Mouse (Mus musculus): ENCODE measurements around the gene Sult6b2.

Sult6b2 gene

DNA sequence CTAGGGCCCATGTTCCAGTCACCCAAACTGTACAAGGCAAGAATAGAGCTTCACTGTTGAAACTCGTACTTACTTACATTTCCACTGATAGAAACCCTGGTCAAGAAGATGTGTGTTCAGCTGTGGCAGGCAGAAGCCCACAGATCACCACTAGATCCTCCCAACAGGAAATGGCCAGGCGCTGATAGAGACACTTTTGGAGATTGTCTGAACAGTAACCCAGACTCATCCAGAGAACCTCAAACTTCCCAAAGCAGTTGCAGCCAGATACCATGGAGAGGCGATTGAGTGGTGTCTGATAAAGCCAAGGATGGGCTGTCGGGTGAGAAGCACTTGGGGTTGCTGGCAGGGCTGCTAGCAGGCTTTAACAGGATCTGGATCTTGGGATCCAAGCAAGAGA is 27.4 kb downstream of the Sult6b2 start:
- DNase-seq, result no peak

- DNase-seq, result no peak
These were observed 30.7 kb downstream of the Sult6b2 start for GRCm38 (mm10) chr6:142773566-142773965.

- no peak for DNase-seq
These were observed 32.7 kb downstream of the Sult6b2 start for GRCm38 (mm10) chr6:142771643-142772042.

- DNase-seq, result no peak
These were observed 34.4 kb downstream of the Sult6b2 start for GRCm38 (mm10) chr6:142769896-142770295.

DNA sequence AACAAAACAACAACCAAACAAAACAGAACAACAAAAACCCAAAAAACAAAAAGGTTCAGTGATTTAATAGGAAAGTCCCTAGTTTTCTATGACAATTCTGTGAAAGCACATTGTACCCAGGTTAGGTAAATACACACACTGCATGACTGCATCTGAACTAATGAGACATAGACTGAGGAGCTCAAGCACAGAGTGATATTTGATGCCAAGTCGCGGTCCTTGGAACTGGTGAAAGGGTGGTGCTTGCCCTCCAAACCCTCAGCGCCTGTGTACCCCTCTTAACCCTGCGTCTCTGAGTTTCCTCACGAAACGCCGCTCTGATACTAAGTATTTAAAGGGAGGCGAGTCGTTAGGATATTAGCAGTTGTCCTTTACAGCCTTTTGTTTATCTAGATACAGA is 37.0 kb downstream of the Sult6b2 start:
- no peak for DNase-seq

- DNase-seq, result no peak
These were observed 39.4 kb downstream of the Sult6b2 start for GRCm38 (mm10) chr6:142764933-142765332.

DNA sequence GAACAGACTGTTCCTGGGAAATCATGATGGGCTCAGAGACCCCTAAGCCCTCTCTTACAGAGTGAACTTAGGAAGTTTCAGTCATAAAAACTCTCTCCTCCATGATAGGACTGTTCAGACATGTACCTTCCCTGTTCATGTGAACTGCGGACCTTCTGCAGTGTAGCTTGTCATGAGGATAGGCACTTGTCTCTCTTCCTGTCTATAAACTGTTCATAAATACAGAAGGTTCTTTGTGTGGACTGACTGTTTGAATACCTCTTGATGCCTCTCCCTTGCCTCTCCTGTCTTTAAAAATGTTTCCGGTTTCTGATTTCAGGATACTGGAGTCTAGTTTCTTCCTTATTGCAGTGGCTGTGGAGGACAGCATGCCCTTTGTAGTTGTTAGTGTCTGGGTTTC is 44.7 kb downstream of the Sult6b2 start:
- no peak for DNase-seq

DNA sequence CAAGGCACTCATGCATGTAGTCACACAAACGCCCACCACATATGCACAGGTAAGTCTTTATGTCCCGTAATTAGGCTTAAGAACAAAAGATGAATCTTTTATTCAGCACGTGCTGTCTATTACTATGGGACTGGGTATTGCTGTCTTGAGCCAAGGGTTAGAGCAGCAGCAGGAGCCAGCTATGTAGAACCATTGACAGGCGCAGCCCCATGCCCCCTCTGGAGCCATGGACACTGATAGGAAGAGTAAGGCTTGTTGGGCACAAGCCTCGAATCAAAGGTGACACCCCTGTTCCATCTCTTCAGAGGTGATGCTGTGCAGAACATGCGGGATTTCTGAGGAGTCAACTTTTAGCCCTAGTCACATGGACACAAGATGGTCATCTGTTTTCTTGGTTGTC is 45.7 kb downstream of the Sult6b2 start:
- DNase-seq, result no peak

DNA sequence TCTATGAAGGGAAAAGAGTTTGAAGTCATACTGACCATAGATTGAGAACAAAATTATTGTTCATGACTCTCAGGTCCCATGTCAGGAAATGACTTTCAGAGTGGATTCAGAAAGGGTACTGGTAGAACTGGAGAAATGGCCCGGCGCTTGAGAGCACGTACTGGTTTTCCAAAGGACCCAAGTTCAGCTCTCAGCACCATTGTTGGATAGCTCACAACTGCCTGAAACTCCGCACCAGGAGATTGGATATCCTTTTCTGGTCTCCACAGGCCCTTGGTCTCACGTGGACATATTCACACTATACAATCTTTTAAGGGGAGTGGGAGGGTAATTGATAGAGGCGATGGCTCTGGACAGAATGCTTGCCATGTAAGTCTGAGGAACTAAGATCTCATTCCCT is 46.3 kb downstream of the Sult6b2 start:
- no peak for DNase-seq

- no peak for DNase-seq
These were observed 46.9 kb downstream of the Sult6b2 start for GRCm38 (mm10) chr6:142757334-142757965.

GRCm38 (mm10) chr6:142756507-142757333 is 47.6 kb downstream of the Sult6b2 start, which contains the start of gene Cmas:
Cmas (plus strand) TSS chr6:142756686.
- DNase-seq, result peak; percentile 91

DNA sequence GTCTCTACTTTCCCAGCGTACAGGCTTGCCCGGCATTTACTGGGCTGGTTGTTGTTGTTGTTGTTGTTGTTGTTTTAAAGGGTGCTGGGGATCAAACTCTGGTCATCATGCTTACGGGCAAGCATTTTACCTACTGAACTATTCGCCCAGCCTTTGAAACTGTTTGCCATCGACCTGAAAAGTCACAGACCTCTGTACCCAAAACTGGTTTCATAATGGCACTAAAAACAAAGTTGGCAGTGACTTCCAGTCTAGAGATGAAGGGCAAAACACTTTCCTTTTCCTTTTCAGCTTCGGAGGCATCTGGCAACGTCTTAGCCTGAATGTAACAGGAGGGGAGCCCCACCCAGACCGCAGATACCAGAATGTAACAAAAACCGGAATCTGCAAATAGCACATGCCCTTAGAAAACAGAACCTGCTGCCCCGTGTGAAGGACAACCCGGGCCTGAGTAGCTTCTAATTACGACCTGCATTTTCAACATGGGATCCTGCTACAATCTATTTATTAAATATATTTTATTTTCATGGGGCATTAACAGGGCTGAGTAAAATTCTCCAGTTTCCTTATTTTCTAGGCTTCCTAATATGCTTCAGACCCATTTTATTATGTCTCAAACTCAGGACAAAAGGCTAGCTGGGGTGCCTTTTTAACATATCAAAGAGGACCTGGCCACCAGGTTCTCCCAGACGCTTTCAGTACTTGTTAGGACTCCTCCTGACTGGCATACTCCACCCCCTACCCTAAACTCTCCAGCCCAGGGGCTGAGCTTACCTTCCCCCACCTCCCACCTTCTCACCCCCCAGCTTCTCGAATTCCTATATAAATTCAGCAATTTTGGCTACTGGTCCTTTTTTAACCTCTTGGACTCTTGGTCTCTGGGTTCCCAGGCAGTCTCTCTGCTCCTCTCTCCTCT is 51.7 kb downstream of the Sult6b2 start:
- DNase-seq, result peak; percentile 29 to 37

DNA sequence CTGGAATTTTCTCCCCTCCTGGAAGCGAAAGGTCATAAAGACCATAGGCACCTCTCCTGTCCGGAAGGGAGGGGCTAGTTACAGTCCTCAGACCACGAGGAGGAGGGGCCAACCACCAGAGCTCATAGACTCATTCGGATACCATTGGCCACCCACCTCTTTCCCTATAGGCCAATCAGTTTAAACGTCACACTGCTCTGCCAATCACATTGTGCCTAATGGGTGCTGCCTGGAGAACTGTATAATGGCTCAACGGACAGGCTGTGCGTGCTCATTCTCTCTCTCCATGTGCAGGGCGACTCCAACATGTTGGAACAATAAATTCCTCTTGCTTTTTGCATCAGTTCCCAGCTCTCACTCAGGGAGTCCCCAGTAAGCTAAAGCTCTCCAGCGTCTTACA is 52.9 kb downstream of the Sult6b2 start:
- no peak for DNase-seq

DNA sequence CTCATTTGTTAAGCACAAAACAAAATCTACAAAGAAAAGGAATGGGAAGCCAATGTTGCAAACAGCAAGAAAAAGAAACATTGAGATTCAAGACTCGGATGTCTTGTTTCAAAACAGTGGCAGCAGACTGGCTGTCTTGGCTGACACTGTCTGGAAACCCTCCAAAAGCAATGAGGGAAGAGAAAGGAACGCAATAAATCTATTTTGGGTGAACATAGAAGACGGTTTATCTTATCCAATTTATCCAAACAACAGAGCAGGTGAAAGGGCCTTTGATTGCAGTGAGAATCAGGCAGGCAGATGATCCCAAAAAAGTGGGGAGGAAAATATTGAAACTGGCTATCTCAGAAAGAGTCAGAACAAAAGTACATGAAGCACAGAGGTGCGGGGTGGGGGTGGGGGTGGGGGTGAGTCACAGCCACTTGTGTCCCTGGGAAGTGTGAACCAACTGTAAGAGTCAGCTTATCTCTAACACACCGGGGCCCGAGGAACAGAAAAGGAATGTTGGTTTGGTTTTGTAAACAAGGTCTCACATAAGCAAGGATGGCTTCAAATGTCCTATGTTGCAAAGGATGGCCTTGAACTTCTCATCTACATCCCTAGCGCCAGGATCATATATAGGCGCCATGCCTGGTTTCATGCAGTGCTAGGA is 56.1 kb downstream of the Sult6b2 start:
- DNase-seq, result no peak

- DNase-seq, result no peak
These were observed 57.1 kb downstream of the Sult6b2 start for GRCm38 (mm10) chr6:142747165-142747564.

GRCm38 (mm10) chr6:142746765-142747164 is 57.5 kb downstream of the Sult6b2 start:
- peak in 1 of 2 experiments; percentile 22 for DNase-seq

GRCm38 (mm10) chr6:142745484-142745883 is 58.8 kb downstream of the Sult6b2 start:
- DNase-seq, result no peak

GRCm38 (mm10) chr6:142743193-142743592 is 61.1 kb downstream of the Sult6b2 start:
- DNase-seq, result no peak

- DNase-seq, result no peak
These were observed 62.5 kb downstream of the Sult6b2 start for GRCm38 (mm10) chr6:142741763-142742162.

DNA sequence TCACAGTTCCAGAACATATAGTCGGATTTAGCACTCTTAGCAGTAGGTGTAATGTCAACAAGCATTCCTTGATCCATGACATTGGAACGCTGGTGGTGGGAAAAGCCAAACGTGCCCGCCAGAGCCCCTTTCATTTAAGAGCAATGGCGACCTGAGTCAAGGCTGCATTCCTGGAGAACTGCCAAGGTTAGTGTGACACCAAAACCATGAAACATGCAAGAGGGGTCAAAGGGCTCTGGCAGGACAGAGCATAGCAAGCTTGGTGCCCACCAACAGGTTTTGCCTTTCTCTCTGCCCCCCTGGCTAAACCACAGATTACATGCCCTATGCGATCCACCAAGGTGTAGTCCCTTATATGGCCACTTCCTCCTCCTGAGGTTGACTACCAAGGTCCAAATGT is 65.7 kb downstream of the Sult6b2 start:
- DNase-seq, result no peak

DNA sequence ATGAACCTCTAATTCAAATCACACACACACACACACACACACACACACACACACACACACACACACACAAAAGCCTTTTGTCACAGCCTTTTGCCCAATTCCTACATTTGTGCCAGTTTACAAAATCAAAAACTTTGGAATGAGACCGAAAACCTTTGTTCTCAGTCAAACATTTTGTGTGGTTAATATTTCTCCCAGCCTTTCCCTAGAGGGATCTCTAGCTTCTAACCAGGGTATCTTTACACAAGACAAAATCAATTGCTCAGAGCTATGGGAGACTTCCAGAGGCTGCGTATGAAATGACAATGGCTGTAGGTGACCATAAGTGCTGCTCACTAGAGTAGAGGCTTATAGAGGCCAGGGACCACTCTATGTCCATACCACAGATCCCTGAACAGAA is 66.1 kb downstream of the Sult6b2 start:
- no peak for DNase-seq

- DNase-seq, result peak in 1 of 2 experiments; percentile 34
These were observed 68.8 kb downstream of the Sult6b2 start for GRCm38 (mm10) chr6:142735302-142736005.
